Mouse (Mus musculus) neural tube, embryonic 10.5 days (tissue): Measurements from ENCODE around the gene Sis.

Experiments used
- DNase-seq: peaks from one replicate; pipeline ENCODE4 v3.0.0-alpha.2; 2017; ENCODE audit warnings: low spot score; ENCODE audit errors: extremely low spot score

The Sis gene

DNA sequence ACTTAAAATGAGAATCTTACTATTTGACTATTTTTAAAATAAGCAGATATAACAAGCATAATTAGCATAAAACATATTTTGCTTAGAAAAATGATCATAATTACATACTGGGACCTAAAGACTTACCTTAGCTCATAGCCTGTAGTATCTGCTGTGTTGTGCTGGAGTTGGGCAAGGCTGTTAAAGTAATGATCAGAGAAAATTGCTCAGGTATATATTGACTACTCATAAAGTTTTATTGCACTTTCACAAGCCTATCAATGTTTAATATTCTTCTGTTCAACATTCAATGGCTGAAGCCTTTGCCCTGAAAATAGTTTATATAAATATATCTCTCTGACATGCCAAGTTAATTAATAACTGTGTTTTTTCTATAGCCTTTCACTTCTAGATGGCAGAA is at the start of gene Sis:
Gene Sis, minus strand, starts transcription at position 189 of the 400 bp plus-strand sequence.
- DNase-seq = no peak

- DNase-seq = no peak
These were observed 38.4 kb upstream of the Sis start for GRCm38 (mm10) chr3:73006045-73006444.

- DNase-seq = no peak
These were observed 35.5 kb upstream of the Sis start for GRCm38 (mm10) chr3:73002933-73003696.

DNA sequence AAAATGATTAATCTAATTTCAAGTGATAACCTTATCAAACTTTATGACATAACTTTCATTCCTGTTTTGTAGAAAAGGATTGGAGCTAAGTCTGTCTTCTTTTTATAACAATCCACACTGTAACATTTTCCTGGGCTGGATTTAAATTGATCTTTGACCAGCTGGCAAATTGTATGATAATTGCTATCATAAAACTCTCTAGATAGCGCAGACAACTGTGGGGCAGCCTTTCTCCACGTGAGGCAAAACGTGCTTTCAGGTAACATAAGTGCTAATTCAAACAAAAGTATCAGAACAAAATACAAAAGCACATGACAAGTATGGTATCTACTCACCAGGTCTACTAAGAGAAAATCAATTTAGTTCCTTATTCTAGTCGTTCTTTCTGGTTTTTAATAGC is 29.9 kb upstream of the Sis start:
- DNase-seq = no peak

DNA sequence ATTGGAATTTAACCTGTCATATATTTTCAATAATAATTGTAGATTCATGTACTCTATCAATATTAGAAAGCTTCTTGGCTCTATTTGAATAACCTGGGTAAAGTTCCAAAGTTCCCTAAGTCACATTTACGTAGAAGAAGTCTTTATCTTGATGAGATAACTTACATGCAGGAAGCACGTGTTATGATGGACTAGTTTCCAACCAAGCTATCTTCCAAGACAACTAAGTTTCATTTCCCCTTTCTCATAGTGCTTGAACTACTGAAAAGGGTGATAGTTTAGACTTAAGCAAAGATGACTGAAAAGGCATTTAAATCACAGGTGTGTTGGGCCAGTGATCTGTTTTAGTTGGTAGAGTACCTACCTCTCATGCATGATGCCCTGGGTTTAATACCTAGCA is 23.3 kb upstream of the Sis start:
- DNase-seq = no peak

DNA sequence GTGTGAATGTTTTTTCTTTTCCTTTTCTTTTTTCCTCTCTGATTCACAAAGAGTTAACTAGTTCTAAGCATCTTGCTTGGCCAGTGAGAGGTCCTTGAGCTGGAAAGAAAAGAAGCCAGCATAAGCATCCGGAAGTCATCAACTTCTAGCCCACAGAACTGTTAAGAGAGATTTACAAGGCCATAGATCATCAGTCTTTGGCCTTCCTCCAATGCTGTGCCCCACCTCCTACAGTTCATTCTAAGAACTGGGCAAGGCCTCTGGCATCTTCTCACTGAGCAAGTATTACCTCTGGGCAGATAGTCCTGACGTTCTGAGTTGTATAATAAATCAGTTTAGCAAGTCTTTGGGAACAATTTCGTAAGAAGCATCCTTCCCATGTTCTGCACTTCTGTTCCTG is 8.9 kb upstream of the Sis start:
- no peak for DNase-seq

- no peak for DNase-seq
These were observed 48.6 kb downstream of the Sis start for GRCm38 (mm10) chr3:72918919-72919526.

DNA sequence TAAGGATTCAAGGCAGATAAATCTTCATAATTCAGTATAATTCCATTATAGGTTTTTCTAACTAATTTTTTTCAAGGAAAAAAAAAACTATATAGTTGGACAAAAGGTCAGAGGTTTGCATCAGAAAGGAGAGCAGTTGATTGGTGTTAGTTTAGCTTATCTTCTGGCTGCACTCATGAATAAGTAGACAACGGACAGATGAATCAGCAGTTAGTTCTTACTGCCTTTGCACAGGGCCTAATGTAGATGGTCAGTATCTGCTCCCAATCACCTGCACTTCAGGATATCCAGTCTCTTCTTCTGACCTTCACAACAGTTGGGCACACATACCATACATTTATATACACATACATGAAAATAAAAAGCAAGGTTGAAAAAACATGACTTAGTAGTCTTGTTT is 85.2 kb downstream of the Sis start:
- no peak for DNase-seq

DNA sequence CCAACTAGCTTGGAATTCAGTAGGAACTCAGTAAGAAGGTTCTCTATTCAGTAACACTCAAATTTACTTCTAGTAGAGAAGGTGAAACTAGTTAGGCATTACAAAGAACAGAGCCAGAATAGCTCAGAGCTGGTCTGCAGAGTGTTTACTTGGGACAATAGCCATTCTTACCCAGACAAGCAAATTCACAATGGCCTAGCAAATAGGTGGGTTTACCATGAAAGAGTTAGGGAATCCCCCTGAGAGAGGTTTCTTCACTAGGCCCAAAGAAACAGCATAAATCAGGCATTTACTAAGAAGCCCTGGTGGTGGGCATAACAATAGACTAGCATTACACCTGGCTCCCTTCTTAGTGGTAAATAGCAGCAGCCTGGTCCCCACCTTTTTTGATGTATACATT is 99.5 kb downstream of the Sis start:
- DNase-seq = no peak

- no peak for DNase-seq
These were observed 108.9 kb downstream of the Sis start for GRCm38 (mm10) chr3:72858738-72859137.

GRCm38 (mm10) chr3:72855405-72855804 is 112.3 kb downstream of the Sis start:
- DNase-seq = no peak

GRCm38 (mm10) chr3:72840641-72841040 is 127.0 kb downstream of the Sis start:
- DNase-seq = no peak
